Mouse (Mus musculus) hematopoietic stem cell, adult 5-6 weeks (primary cell): ENCODE data around the gene Nat8f2. TPM values are rescaled to one million over a fixed set of nuclear protein-coding genes. Genes with fewer than 3 reads are reported as not detected.
"Not testable (repeated sequence)": the region's sequence is repeated elsewhere in the genome, so short reads cannot be mapped to it uniquely, and the experiment has no call there.

Experiments used
- ATAC-seq, 2 experiments: fragments of 125-278 bp in 1 of 2; replicated peaks in 1 of 2; 2 replicates each; pipeline ENCODE4 v1.8.0; 2016 to 2017; ENCODE audit warnings: inconsistent platforms in 2 of 2, mild to moderate bottlenecking in 2 of 2, moderate number of reproducible peaks in 2 of 2, low read depth in 1 of 2, moderate TSS enrichment in 1 of 2; ENCODE audit not compliant: low FRiP score in 2 of 2, poor library complexity in 2 of 2, severe bottlenecking in 2 of 2, insufficient read depth in 1 of 2, low TSS enrichment in 1 of 2
- total RNA-seq: library from RNA; stranded (forward); fragments of 172-1452, 232-1000 nt; gene quantifications from 2 replicates; pipeline ENCODE4 v1.2.3, GENCODE M21; 2017

Gene Nat8f2
- total RNA-seq, 1 experiment from 2014 or later: not detected

DNA sequence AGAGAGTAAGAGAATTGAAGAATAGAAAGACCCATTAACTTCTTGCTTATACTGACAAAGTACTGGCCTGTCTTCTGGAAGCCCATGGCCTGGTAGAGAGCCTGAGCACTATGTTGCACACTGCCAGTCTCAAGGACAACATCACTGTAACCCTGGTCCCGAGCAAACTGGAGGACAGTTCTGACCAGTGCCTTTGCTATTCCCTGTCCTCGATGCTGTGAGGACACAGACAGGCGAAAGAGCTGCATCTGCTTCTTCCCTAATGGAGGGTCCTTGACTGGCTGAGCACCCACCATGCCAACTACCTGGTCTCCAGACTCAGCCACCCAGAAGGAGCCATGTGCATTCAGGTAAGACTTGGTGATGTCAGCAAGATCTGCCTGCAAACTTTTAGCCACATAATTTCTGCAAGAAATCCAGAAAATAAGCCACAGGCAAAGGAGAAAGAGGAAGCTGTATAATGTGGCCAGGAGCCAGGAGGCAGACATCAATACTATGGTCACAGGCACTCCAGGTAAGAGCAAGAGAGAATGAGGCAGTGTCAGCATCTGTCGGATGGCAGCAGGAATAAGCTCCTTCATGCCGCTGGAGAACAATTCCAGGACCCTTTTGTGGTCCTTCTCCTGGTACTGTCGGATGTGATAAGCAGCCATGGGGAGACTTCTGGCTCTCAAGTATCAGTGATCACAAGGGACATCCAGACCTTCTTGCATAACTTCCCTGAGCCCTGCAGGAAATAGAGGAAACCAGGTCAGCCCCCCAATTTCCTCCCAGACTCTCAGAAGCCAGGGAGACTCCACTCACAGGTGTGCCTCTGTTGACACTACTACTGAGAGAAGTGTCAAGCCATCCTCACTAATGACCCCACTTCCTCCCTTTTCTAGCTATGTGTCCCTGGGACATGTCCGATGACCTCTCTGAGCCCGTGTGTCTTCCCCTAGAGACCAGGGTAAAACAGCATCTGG is 950 bp downstream of the Nat8f2 start:
- peak; percentile 56 to 82 for ATAC-seq

DNA sequence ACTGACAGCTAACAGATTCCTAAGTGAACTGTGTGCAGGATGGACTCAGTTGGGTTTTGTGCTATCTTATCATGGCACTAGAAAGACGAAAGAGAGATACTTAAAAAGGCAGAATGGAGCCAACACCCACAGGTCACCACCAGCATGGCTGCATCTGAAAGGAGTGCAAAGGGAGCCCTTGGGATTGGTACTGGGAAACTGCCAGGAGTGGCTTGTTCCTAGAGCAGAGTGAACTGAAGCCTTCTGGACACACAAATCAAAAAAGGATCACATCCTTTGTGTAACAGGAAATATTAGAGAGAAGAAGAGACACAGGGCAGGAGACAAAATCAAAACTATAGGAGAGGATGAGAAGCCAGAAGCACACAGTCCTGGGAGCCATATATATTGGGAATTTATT is 2.0 kb downstream of the Nat8f2 start:
- ATAC-seq: not testable (repeated sequence)

DNA sequence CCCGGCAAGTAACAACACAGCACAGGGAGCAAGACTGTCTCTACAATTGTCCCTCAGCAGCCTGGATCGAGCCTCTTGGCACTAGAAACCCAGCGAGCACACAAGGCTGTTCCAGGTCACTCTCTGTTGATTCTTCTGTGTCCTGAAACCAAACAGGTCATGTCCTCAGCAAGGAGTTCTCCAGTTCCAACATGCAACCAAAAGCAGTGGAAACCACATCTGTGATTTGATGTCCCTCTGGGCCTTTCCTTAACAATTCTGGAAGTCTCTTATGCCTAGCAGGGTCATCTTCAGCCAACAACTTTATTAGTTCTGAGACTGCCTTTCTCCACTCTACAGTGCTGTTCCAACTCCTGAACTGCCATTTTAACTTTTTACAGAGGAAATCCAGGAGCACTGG is 2.8 kb downstream of the Nat8f2 start:
- not testable (repeated sequence) for ATAC-seq

DNA sequence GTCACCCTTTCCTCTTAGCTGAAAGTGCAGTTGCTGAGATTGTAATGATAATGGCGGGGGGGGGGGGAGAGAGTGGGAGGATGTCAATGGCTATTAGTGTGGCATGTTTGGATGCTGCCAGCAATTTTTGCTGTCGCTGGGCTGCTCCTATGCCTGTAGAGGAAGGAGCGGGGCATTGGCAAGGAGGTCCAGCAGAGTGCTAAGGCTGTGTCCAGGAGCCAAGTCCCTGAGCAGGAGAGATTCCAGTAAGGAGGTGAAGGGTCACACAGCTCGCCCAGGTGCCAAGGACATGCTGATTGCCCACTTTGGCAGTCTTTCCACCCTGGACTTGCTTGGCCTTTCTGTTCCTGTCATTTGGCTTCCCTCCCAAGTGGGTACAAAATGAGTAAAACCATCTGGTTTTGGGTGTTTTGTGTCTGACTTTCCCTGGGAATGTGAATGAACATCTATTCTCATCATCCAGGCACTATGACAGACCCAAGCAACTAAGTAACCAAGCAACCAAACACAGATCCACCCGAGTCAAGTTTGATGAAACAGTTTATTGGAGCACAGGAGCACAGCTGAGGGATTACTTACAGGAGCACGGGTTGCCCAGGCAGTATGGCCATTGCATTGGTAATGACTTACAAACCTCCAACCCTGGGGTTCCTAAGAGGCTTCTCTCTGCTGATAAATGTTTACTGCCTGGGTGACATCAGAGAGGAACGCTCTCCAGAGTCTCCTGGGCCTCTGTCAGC is 3.9 kb downstream of the Nat8f2 start:
- not testable (repeated sequence) for ATAC-seq

DNA sequence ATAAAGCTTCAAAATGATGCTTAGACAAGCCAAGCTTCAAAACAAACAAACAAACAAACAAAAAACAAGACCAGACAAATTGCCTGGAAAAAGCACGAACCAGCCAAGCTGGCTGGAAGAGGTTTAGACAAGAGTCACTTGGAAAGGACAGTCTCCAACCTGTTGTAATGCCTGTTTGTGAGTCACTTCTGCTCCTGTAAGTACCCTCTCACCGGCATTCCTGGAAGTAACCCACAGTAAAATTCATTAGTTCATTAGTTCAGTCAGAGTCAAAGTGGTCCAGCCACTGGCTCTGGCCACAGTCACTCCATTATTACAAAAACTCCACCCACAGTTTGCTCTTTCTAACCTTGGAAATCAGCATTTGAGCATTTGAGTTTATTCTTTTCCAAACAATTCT is 5.1 kb downstream of the Nat8f2 start:
- ATAC-seq: no peak

DNA sequence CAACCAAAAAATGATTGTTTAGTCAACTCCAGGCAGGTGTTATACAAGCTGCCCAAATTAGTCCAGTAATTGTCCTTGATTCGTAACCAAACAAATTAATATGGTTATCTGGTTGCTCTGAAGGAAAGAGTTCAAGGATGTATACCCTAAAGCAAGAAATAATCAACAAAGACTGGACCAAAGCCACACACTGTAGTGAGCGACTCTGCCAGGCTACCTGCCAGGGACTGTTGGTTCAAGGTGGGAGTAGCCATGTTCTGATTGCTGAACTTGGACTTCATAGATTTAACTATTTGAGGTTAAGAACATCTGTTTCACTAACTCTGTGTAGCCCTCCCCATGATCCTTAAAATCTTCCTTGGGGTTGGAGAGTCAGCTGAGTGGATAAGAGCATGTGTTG is 5.8 kb downstream of the Nat8f2 start:
- ATAC-seq: no peak

DNA sequence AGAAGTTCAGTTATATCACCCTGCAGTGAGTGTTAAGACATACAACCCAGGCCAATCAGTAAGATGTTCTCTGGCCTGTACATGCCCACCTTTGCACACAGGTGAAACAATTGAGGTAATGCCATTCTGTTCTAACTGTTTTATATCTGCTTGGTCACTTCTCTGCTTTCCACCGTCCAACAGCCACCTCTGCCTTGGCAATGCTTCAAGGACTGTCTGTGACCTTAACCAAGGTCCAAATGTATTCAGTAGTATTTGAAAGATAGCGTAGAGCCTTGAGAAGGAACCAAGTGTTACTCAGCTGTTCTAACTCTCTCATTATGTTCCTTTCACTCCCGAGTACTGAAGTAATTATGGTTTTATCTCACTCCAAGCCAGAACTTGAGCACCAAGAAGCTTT is 6.4 kb downstream of the Nat8f2 start:
- no peak for ATAC-seq

DNA sequence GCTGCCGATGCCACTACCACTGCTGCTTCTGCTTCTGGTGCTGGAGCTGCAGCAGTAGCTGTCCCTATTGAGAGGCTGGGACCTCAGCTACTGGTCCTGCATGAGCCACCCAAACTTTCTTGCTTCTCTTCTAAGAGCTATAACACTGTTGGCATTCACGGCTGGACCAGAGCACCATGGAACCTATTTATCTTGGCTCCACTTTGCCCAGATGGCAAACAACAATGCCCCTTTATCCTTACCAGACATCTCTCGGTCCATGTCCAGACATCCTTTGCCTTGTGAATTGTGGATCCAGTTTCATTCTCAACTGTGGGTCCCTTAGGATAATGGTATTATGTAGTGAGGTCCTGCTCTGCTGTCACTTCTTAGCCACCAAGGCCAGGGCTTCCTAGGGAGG is 7.7 kb downstream of the Nat8f2 start:
- no peak for ATAC-seq

DNA sequence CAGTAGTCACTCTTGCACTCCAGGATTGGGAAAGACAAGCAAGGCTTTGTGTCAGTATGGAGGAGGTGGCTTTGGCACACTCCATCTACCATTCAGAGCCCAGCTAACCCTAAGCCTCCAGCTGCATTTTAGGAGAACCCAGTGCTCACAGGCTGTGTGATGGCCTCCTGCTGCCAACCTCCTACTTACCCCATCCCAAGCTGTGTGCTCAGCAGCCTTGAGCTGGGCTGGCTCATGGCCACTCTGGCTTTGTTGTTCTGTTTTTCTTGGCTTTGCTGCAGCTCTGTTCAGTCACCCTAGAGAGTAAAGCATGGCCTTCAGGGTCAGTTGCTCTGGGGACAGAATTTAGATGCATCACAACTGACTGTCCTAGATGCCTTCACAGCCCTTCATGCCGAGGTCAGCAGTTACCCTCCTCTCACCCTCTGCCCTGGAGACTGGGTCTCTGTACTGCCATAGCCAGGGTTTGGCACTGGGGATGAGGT is 12.7 kb downstream of the Nat8f2 start:
- no peak for ATAC-seq

DNA sequence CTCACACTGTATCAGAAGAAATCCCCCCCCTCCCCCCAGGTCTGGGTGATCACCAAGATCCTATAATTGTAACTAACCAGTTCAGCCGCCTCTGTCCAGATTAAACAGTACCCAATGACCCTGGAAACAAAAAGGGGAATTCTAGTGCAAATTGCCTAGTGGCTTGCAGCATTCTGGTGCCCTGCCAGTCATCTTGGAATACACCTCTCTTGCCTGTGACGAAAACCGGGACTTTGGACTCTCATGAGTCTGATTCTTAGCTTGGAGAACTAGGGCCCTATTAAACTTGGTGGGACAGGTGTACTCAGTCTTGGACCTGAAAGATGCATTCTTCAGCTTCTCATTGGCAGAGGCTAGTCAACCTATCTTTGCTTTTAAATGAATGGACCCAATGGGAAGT is 15.5 kb downstream of the Nat8f2 start:
- ATAC-seq: no peak

DNA sequence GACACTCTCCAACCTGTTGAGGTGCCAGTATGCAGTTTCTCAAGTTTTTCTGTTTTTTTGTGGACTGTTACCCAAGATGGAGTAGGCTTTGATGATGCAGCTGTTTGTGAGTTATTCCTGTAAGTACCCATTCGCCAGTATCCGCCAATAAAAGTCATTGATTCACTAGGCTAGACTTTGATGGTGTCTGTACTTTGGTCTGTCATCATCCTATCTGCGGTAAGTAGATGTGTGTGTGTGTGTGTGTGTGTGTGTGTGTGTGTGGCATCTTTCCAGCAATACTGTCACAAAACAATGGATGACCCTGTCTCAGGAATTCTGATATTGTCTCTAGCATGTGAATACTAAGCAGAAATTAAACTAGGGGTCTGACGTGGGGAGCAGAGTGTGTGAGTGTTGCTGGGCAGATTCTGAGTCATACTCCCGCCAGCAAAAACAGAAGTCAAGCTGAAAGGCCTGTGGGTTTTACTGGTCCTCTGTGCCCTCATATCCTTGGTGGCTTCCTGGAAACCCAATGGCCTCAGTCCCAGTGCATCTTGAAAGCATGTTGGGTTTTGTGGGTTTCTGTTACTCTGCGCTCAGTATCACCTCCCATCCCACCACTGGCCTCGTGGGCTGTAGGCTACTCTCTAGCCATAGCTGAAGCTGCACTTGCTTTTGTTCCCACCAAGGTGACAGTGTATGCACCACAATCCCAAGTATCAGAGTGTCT is 17.7 kb downstream of the Nat8f2 start:
- ATAC-seq: peak; percentile 55 to 58

DNA sequence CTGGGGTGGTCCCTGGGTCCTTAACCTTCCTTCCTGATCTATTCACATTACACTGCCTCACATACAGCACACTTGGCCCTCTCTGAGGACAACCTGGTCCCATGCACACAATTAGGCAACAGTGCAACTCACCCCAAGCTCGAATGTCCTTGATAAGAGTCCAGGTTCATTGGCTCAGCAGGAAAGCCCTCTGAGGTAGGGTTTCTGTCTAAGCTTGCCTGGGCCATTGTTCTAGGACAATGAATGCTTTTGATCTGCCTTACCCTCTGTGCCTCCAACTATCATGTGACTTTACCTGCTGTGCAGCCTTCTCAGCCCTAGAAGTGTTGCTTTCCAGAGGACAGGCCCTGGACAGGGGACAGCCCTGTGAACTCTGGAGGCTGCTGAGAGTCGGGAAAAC is 19.7 kb downstream of the Nat8f2 start:
- no peak for ATAC-seq

DNA sequence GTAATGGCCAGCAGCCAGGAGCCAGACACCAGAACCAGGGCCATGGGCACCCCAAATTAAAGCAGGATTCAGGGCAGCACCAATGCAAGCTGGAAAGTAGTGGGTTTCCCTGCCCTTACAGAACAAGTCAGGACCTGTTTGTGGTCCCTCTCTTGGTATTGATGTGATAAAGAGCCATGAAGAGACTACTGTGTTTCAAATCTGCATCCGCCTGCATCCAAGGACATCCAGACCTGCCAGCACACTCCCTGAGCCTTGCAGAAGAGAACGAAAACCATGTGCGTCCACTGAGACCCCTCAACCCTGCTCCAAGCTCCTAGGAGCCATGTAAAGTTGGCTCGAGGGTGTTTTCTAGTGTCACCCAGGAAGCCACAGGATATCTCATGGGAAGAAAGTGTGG is 20.8 kb downstream of the Nat8f2 start:
- ATAC-seq: no peak

DNA sequence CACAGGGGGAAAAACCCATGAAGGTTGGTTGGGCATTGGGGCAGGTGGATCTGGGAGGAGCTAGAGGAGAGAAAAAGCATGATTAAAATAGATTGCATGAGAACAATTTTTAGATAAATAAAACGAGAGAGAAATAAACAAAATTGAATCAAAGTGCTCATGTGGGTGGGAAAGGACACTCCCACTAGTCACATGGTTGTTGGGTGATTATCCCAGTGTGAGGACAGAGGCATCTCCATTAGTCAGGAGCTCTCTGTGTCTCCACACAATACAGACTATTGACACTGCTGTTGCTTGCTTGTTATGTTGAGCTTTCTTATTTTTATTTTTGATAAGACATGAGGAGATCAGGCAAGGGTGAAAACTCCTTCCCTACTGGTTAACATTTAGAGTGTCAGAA is 22.0 kb downstream of the Nat8f2 start:
- ATAC-seq: no peak

DNA sequence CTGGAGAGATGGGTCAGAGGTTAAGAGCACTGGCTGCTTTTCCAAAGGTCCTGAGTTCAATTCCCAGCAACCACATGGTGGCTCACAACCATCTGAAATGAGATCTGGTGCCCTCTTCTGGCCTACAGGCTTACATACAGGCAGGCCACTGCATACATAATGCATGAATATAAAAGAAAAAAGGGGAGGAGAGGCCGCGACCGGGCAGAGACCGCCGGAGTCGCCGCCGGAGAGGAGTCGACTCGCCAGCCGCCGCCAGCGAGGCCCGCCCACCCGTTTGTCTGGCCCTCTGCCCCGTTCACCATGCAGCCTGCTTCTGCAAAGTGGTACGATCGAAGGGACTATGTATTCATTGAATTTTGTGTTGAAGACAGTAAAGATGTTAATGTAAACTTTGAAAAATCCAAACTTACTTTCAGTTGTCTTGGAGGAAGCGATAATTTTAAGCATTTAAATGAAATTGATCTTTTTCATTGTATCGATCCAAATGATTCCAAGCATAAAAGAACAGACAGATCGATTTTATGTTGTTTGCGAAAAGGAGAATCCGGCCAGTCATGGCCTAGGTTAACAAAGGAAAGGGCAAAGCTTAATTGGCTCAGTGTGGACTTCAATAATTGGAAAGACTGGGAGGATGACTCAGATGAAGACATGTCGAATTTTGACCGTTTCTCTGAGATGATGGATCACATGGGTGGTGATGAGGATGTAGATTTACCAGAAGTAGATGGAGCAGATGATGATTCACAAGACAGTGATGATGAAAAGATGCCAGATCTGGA is 25.1 kb downstream of the Nat8f2 start:
- not testable (repeated sequence) for ATAC-seq

DNA sequence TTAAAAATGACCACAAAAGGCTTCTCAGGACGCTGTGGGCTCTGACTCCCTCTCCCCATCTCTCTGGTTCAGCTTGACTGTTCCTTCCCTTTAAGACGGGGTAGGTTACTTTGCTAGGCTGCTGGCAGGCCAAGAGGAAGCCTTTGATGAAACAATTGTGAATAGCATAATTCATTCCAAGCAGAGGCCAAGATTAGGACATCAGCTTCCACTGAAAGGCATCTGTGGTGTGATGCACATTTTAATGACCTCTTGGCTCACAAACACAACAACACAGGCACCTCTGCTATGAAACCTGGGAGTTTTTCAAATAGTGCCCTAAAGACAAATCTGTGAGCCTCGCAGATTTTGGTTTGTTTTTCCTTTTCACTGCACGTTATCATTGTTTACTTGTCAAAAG is 29.0 kb downstream of the Nat8f2 start:
- ATAC-seq: no peak

DNA sequence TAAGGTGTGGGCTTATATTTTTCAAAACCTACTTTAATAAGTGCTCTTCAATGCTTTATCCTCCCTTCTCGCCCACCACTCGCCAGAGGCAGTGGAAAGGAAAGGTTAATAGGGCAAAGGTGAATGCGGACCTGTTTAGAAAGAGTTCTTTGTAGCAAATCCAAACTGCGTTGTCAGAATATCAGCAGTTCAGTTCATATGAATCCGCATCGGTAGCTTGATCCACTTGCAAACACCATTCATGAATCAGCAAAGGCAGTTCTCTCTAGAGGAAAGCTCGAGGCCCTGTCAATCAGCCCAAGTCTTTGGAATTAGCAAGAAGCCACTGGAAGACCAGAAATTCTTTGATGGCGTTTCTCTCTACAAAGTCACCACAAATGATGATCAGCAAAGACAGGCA is 30.3 kb downstream of the Nat8f2 start:
- no peak for ATAC-seq
